Mouse (Mus musculus): ENCODE data around the gene Poldip3. TPM values are rescaled to one million over a fixed set of nuclear protein-coding genes. Genes with fewer than 3 reads are reported as not detected.

Poldip3 gene
- polyA plus RNA-seq, 1 experiment from 2014 or later: 54.4 TPM

DNA sequence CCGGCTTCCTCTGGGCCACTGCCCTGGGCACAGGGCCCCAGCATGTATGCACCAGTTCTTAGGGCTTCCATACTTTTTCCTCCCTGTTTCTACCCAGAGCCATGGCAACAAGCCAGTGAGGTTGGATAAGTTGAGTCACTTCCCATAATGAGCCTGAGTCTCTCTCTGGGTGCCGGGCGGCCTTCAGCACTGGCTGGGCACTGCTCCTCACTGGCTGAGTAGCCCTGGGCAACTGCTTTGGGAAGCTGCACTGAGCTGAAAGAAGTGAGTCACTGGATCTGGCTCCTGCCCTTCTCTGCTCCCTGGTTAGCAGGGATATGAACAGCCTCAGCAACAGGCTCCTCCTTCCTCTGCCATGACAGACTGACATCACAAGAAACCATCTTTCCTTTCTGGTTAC lies 17.5 kb upstream of the Poldip3 start:
- peak overlapping the region; percentile 98; the same call in 1 of the 2 replicates for H3K4me3 ChIP-seq (ENCODE audit: low read depth, low read length)

DNA sequence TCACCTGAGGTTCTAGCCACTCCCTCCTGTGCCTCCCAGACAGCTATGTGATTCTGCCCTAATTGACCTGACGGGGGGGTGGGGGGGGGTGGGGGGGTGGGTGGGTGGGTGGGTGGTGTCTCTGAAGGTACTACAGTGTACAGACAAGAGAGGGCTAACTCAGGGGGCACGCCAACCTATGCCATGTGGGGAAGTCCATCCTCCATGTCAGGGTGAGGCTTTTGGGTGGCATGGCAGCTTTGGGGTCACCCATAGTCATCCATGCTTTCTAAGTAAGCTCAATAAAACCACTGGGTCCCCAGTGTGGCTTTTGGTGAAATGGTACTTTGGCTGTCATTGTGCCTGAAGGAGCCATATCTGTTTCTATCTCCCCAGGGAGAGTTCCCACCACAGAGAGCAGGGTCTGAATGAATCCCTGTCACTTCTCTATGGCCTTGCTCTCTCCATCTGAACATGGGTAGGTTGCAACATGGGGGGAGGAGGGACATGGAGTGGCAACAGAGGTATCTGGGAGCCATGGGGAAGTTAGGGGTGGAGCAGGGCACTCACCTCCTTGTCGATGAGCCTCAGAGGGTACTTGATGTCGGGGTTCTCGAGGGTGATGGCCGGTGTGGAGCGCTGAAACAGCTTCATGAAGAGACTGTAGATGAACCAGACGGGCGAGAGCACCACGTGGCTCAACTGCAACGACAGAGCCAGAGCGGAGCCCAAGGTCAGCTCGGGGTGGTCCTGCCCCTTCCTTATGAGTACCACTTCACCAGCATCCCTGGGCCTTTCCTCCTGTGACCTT lies 16.5 kb upstream of the Poldip3 start:
- peak overlapping the region; percentile 21; the same call in 1 of the 2 replicates for H3K9ac ChIP-seq (ENCODE audit: low read depth, low read length)
- peaks cover 75% of the 10 kb centered on the region for H3K4me1 ChIP-seq (ENCODE audit: control insufficient read depth, low read depth, low read length)
- H3K9me3 ChIP-seq (replicated peaks; ENCODE audit: control insufficient read depth, low read length): no peaks in the 10 kb centered on the region
- H3K4me3 ChIP-seq (ENCODE audit: low read depth, low read length): no peak overlapping the region
- WGBS (ENCODE audit: insufficient replicate concordance): 87% methylated on average over 13 of the region's 13 CpGs
- ATAC-seq (ENCODE audit: low read depth): no peak
- H3K27me3 ChIP-seq (ENCODE audit: control insufficient read depth, insufficient read depth, low read depth, low read length): no peaks in the 10 kb centered on the region
- H3K36me3 ChIP-seq (ENCODE audit: control insufficient read depth, insufficient read depth): peaks cover 36% of the 10 kb centered on the region
- H3K4me2 ChIP-seq (ENCODE audit: low read depth, low read length): peak overlapping the region; percentile 49
- H3K27ac ChIP-seq (ENCODE audit: low read length): peak overlapping the region; percentile 36

More for the DNA sequence above, 17.5 kb upstream of the Poldip3 start:
- WGBS (ENCODE audit: insufficient replicate concordance): 85% methylated on average over 3 of the region's 3 CpGs
- peak overlapping the region; percentile 13; the same call in 1 of the 2 replicates for H3K9ac ChIP-seq (ENCODE audit: low read depth, low read length)
- H3K36me3 ChIP-seq (ENCODE audit: control insufficient read depth, insufficient read depth): peaks cover 26% of the 10 kb centered on the region
- H3K4me1 ChIP-seq (ENCODE audit: control insufficient read depth, low read depth, low read length): peaks cover 81% of the 10 kb centered on the region
- H3K27me3 ChIP-seq (ENCODE audit: control insufficient read depth, insufficient read depth, low read depth, low read length): no peaks in the 10 kb centered on the region
- peak overlapping the region; percentile 91 for H3K4me2 ChIP-seq (ENCODE audit: low read depth, low read length)
- no peak for ATAC-seq (ENCODE audit: low read depth)
- peak overlapping the region; percentile 95 for H3K27ac ChIP-seq (ENCODE audit: low read length)
- H3K9me3 ChIP-seq (replicated peaks; ENCODE audit: control insufficient read depth, low read length): no peaks in the 10 kb centered on the region

DNA sequence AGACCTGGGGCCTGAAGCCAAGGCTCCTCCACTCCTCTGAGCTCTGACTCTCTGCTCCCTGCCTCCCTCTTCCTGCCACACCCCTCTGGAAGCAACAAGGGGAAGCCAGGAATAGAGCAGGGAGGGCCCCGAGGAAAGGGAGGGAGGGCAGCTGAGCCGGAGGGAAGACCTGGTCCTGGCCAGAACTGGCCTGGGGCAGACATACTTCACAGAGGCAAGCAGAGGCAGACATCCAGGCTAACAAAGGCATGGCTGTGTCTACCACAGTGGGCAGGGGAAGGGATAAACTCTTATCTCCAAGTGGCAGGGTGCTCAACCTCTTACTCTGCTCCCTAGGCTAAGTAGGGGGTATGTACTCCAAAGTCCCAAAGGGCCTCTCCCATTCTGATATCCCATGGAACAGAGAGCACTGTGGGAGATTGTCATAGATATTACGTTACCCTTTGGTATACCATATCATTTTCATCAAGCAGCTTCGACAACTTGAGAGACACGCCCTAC lies 15.8 kb upstream of the Poldip3 start:
- H3K4me2 ChIP-seq (ENCODE audit: low read depth, low read length): peak overlapping the region; percentile 49
- no peaks in the 10 kb centered on the region for H3K9me3 ChIP-seq (replicated peaks; ENCODE audit: control insufficient read depth, low read length)
- ATAC-seq (ENCODE audit: low read depth): peak; percentile 83
- H3K27ac ChIP-seq (ENCODE audit: low read length): peak overlapping the region; percentile 75
- H3K9ac ChIP-seq (ENCODE audit: low read depth, low read length): peak overlapping the region; percentile 40
- 16% methylated on average over 5 of the region's 5 CpGs for WGBS (ENCODE audit: insufficient replicate concordance)
- peak overlapping the region; percentile 27 for H3K4me3 ChIP-seq (ENCODE audit: low read depth, low read length)
- peaks cover 43% of the 10 kb centered on the region for H3K36me3 ChIP-seq (ENCODE audit: control insufficient read depth, insufficient read depth)
- peaks cover 68% of the 10 kb centered on the region for H3K4me1 ChIP-seq (ENCODE audit: control insufficient read depth, low read depth, low read length)
- H3K27me3 ChIP-seq (ENCODE audit: control insufficient read depth, insufficient read depth, low read depth, low read length): no peaks in the 10 kb centered on the region

DNA sequence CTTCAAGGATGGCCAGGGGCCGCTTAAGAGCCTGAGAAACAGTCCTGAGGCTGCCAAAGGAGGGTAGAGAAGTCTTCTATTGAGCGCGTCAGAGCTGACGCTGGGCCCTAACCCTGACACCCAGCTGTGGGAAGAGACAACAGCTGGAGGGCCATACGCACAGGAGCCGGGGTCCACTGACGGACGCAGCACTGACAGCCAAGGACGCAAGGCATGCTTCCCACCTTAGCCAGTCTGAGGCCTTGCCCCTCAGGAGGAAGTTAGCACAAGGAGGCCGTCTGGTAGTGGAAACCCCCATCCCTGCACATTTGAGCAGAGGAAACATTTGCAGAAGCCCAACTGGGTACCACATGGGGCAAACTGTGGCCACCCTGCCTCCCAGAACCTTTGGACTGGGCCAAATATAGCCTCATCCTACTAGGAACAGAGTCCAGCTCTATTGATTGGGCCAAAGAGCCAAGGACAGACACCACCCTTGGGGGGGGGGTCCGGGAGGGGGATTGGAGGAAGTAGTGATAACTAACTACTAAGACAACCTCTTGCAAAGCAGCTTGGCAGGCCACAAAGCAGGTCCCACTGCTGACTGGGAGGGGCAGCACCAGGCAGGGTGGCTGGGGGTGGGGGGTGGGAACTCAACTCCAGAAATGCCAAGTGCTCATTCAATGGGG lies 13.8 kb upstream of the Poldip3 start:
- peaks cover 50% of the 10 kb centered on the region for H3K4me1 ChIP-seq (ENCODE audit: control insufficient read depth, low read depth, low read length)
- peak; percentile 50 for ATAC-seq (ENCODE audit: low read depth)
- 76% methylated on average over 11 of the region's 11 CpGs for WGBS (ENCODE audit: insufficient replicate concordance)
- no peaks in the 10 kb centered on the region for H3K9me3 ChIP-seq (replicated peaks; ENCODE audit: control insufficient read depth, low read length)
- no peaks in the 10 kb centered on the region for H3K27me3 ChIP-seq (ENCODE audit: control insufficient read depth, insufficient read depth, low read depth, low read length)
- H3K36me3 ChIP-seq (ENCODE audit: control insufficient read depth, insufficient read depth): peaks cover 62% of the 10 kb centered on the region
- no peak overlapping the region for H3K4me3 ChIP-seq (ENCODE audit: low read depth, low read length)
- H3K9ac ChIP-seq (ENCODE audit: low read depth, low read length): no peak overlapping the region; the same call in 1 of the 2 replicates
- H3K27ac ChIP-seq (ENCODE audit: low read length): peak overlapping the region; percentile 43; the same call in 1 of the 2 replicates
- no peak overlapping the region for H3K4me2 ChIP-seq (ENCODE audit: low read depth, low read length)

DNA sequence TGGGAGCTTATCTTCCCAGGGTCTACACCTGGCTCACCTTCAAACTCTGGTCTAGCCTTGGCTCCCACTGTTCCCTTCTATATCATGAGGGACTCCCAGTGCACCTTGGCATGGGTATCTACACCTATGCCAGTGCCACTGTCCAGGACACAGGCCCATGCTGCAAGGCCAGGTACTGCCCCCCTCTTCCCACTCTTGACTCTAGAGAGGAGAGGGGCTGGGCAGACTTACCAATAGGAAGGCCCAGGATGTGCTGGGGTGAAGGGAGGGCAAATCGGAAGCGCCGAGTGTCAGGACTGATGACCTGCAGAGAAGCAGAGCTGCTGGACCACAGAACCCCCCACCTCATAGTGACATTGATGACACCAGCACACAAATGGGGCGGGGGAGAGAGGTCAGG lies 12.8 kb upstream of the Poldip3 start:
- ATAC-seq (ENCODE audit: low read depth): no peak
- H3K4me2 ChIP-seq (ENCODE audit: low read depth, low read length): no peak overlapping the region
- no peak overlapping the region for H3K27ac ChIP-seq (ENCODE audit: low read length)
- no peaks in the 10 kb centered on the region for H3K9me3 ChIP-seq (replicated peaks; ENCODE audit: control insufficient read depth, low read length)
- no peaks in the 10 kb centered on the region for H3K27me3 ChIP-seq (ENCODE audit: control insufficient read depth, insufficient read depth, low read depth, low read length)
- H3K36me3 ChIP-seq (ENCODE audit: control insufficient read depth, insufficient read depth): peaks cover 72% of the 10 kb centered on the region
- no peak overlapping the region for H3K9ac ChIP-seq (ENCODE audit: low read depth, low read length)
- 91% methylated on average over 4 of the region's 4 CpGs for WGBS (ENCODE audit: insufficient replicate concordance)
- peaks cover 40% of the 10 kb centered on the region for H3K4me1 ChIP-seq (ENCODE audit: control insufficient read depth, low read depth, low read length)
- no peak overlapping the region for H3K4me3 ChIP-seq (ENCODE audit: low read depth, low read length)

DNA sequence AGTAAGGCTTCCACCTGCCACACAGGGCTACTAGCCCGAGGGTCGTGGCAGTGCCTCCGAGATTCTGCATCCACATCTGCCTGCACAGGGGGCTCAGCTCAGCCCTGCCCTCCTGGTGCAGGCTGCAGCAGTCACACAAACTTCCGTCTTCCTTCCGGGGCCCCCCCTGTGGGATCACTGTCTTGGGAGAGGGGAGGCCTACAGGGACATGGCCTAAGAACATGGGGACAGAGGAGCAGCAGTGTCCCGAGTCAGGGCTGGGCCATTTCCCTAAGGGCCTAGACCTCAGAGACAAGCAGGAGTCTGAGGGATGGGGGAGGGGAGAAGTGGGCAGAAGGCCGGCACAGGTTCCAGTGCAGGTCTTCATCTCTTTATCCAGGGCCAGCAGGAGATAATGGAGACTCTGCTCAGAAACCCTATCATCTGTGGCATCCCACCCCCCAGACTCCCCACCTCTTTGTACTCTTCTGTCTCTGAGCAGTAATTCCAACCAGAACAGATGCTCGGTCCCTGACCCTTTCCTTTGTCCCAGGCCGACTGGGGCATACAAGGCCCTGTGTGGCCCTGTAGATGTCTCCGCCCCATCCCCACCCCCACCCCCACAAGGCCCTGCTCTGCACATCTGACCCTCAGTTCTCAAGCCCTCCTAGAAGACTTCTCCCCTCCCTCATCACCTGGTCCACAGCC lies 12.0 kb upstream of the Poldip3 start:
- peaks cover 33% of the 10 kb centered on the region for H3K4me1 ChIP-seq (ENCODE audit: control insufficient read depth, low read depth, low read length)
- H3K36me3 ChIP-seq (ENCODE audit: control insufficient read depth, insufficient read depth): peaks cover 76% of the 10 kb centered on the region

DNA sequence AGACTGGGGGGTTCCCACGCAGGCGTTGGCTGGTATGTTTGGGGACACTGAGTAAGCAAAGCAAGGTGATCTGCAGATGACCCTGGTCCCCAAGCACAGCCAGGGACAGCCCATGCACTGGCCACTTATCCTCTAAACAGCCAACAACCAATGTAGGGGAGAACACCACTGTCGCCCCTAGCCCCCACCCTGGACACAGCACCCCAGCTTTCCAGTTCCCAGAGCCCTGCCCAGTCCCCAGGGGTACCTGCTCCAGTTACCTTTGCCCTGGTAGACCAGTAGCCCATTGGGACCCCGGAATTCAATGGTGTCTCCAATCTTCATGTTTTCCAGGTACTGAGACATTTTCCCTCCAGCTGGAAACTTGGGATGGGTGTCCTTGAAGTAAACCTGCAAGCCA lies 11.4 kb upstream of the Poldip3 start:
- H3K4me1 ChIP-seq (ENCODE audit: control insufficient read depth, low read depth, low read length): peaks cover 27% of the 10 kb centered on the region
- H3K36me3 ChIP-seq (ENCODE audit: control insufficient read depth, insufficient read depth): peaks cover 76% of the 10 kb centered on the region
- H3K27me3 ChIP-seq (ENCODE audit: control insufficient read depth, insufficient read depth, low read depth, low read length): no peaks in the 10 kb centered on the region
- WGBS (ENCODE audit: insufficient replicate concordance): 86% methylated on average over 4 of the region's 4 CpGs
- no peak for ATAC-seq (ENCODE audit: low read depth)
- no peak overlapping the region for H3K4me3 ChIP-seq (ENCODE audit: low read depth, low read length)
- H3K9me3 ChIP-seq (replicated peaks; ENCODE audit: control insufficient read depth, low read length): no peaks in the 10 kb centered on the region
- H3K4me2 ChIP-seq (ENCODE audit: low read depth, low read length): no peak overlapping the region
- no peak overlapping the region for H3K27ac ChIP-seq (ENCODE audit: low read length)
- no peak overlapping the region for H3K9ac ChIP-seq (ENCODE audit: low read depth, low read length)

More for the DNA sequence above, 12.0 kb upstream of the Poldip3 start:
- no peaks in the 10 kb centered on the region for H3K27me3 ChIP-seq (ENCODE audit: control insufficient read depth, insufficient read depth, low read depth, low read length)
- no peak overlapping the region for H3K27ac ChIP-seq (ENCODE audit: low read length)
- 76% methylated on average over 10 of the region's 10 CpGs for whole genome bisulfite sequencing (ENCODE audit: insufficient replicate concordance)
- no peak overlapping the region for H3K9ac ChIP-seq (ENCODE audit: low read depth, low read length)
- H3K4me2 ChIP-seq (ENCODE audit: low read depth, low read length): no peak overlapping the region
- no peak for ATAC-seq (ENCODE audit: low read depth)
- no peak overlapping the region for H3K4me3 ChIP-seq (ENCODE audit: low read depth, low read length)
- no peaks in the 10 kb centered on the region for H3K9me3 ChIP-seq (replicated peaks; ENCODE audit: control insufficient read depth, low read length)

DNA sequence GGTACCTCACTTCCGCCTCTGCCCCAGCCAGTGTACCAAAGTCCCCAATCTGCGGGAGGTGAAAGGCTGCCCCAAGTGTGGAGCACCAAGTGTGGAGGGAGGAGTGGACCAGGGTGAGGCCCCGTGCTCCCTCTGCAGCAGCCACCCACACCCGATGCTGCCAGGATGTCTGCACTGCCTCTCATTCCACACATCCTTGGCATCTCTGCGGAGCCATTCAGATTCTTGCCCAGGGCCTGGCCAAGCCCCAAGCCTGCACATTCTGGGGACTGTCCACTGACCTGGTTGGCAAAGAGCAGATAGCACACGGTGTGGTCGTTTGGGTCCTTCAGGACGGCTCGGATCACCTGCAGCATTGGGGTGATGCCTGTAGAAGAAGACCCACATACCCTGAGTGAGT lies 10.6 kb upstream of the Poldip3 start:
- H3K36me3 ChIP-seq (ENCODE audit: control insufficient read depth, insufficient read depth): peaks cover 81% of the 10 kb centered on the region
- H3K27ac ChIP-seq (ENCODE audit: low read length): no peak overlapping the region
- WGBS (ENCODE audit: insufficient replicate concordance): 91% methylated on average over 9 of the region's 9 CpGs
- H3K4me2 ChIP-seq (ENCODE audit: low read depth, low read length): no peak overlapping the region
- peaks cover 20% of the 10 kb centered on the region for H3K4me1 ChIP-seq (ENCODE audit: control insufficient read depth, low read depth, low read length)
- H3K9ac ChIP-seq (ENCODE audit: low read depth, low read length): no peak overlapping the region
- no peak overlapping the region for H3K4me3 ChIP-seq (ENCODE audit: low read depth, low read length)
- no peaks in the 10 kb centered on the region for H3K27me3 ChIP-seq (ENCODE audit: control insufficient read depth, insufficient read depth, low read depth, low read length)
- ATAC-seq (ENCODE audit: low read depth): no peak
- H3K9me3 ChIP-seq (replicated peaks; ENCODE audit: control insufficient read depth, low read length): no peaks in the 10 kb centered on the region
